Mouse (Mus musculus) myocyte (in vitro differentiated cells): ENCODE results near the gene Elmod3.

Experiments
- CEBPB ChIP-seq: IDR thresholded peaks from 2 replicates; pipeline ENCODE4 v1.6.1; 2011; ENCODE audit warnings: mild to moderate bottlenecking, moderate library complexity; ENCODE audit not compliant: poor library complexity, insufficient read depth, severe bottlenecking
- E2F4 ChIP-seq: IDR thresholded peaks from one replicate; pipeline ENCODE4 v1.6.1; 2011; ENCODE audit warnings: mild to moderate bottlenecking, control low read depth, moderate library complexity; ENCODE audit not compliant: insufficient read depth
- MAX ChIP-seq: IDR thresholded peaks from one replicate; pipeline ENCODE4 v1.6.1; 2011; ENCODE audit warnings: low read depth, mild to moderate bottlenecking, control low read depth
- MYOD1 ChIP-seq, 3 experiments: IDR thresholded peaks; one replicate each; pipeline ENCODE4 v1.6.1; 2011; ENCODE audit warnings: control low read depth in 2 of 3, low read depth in 2 of 3, mild to moderate bottlenecking in 2 of 3, moderate library complexity in 1 of 3; ENCODE audit not compliant: insufficient read length in 2 of 3, control insufficient read depth in 1 of 3
- MYOG ChIP-seq, 3 experiments: IDR thresholded peaks; one replicate each; pipeline ENCODE4 v1.6.1; 2011; ENCODE audit warnings: control low read depth in 2 of 3, low read depth in 2 of 3, mild to moderate bottlenecking in 2 of 3; ENCODE audit not compliant: insufficient read length in 2 of 3, control insufficient read depth in 1 of 3, insufficient read depth in 1 of 3
- POLR2A ChIP-seq: IDR thresholded peaks from one replicate; pipeline ENCODE4 v1.6.1; 2011; ENCODE audit warnings: low read depth, mild to moderate bottlenecking, control low read depth, moderate library complexity; ENCODE audit not compliant: insufficient read length
- POLR2AphosphoS2 ChIP-seq: IDR thresholded peaks from one replicate; pipeline ENCODE4 v1.6.1; 2011; ENCODE audit warnings: low read depth, control low read depth; ENCODE audit not compliant: insufficient read length
- REST ChIP-seq: IDR thresholded peaks from one replicate; pipeline ENCODE4 v1.6.1; 2011; ENCODE audit warnings: mild to moderate bottlenecking, control low read depth, moderate library complexity; ENCODE audit not compliant: insufficient read depth, insufficient read length
- SRF ChIP-seq: IDR thresholded peaks from one replicate; pipeline ENCODE4 v1.6.1; 2011; ENCODE audit warnings: low read depth; ENCODE audit not compliant: control insufficient read depth, insufficient read length
- TCF12 ChIP-seq: IDR thresholded peaks from one replicate; pipeline ENCODE4 v1.6.1; 2011; ENCODE audit warnings: mild to moderate bottlenecking, control low read depth; ENCODE audit not compliant: poor library complexity, insufficient read depth, severe bottlenecking
- TCF3 ChIP-seq: IDR thresholded peaks from one replicate; pipeline ENCODE4 v1.6.1; 2011; ENCODE audit warnings: low read depth, control low read depth; ENCODE audit not compliant: insufficient read length
- USF1 ChIP-seq: IDR thresholded peaks from one replicate; pipeline ENCODE4 v1.6.1; 2011; ENCODE audit warnings: low read depth, mild to moderate bottlenecking, control low read depth, moderate library complexity

DNA sequence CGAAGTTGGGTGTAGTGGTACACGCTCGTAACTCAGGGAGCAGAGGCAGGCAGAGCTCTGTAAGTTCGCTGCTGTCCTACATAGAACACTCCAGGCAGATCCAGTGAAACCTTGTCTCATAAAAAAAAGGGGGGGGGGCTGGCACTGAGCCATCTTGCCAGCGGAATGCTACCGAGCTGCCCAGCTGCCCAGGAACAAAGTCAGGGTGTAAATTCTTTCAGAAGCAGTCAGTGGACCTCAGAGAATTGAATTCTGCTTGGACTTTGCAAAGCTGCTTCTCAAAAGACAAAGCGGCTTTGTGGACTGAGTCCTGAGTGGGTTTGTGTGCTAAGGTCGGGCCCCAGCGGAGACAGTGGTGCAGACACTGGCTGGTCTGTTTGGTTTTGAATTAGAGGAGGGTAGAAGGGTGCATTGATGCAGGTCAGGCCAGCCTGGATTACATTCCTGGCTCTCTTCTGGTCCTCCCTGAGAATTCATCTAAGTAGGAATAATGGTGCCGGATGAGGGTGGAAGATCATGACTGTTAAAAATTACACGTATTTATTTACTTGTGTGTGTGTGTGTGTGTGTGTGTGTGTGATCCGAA, 54.9 kb downstream of the Elmod3 start:
- no peak for TF ChIP-seq MYOG (IDR thresholded peaks at IDR 0.05; ENCODE audit: control insufficient read depth in 1 of 3, insufficient read depth in 1 of 3, insufficient read length in 2 of 3, low read depth in 2 of 3)
- no peak for TF ChIP-seq POLR2AphosphoS2
- no peak for TF ChIP-seq E2F4
- no peak for TF ChIP-seq POLR2A
- no peak for TF ChIP-seq USF1
- no peak for TF ChIP-seq CEBPB
- no peak for TF ChIP-seq SRF
- TF ChIP-seq MAX, result no peak
- TF ChIP-seq MYOD1 (IDR thresholded peaks at IDR 0.05; ENCODE audit: control insufficient read depth in 1 of 3, insufficient read length in 2 of 3, low read depth in 2 of 3), result no peak
- TF ChIP-seq TCF12, result no peak
- TF ChIP-seq REST, result no peak
- no peak for TF ChIP-seq TCF3
